Mouse (Mus musculus) liver, adult 2 months (tissue): ENCODE measurements at regions not wholly inside any gene's neighbourhood (a gene's known extent, or its start where the extent isn't known, plus 50 kb on each side); places are given as distances from the start of the nearest gene placed in this dataset.

Source experiments
- CTCF ChIP-seq: fragments of 200-500 bp; IDR thresholded peaks from 2 replicates; pipeline ENCODE4 v1.5.1; 2011; ENCODE audit warnings: low read depth, low read length, control low read depth
- POLR2A ChIP-seq: fragments of 200-500 bp; IDR thresholded peaks from 2 replicates; pipeline ENCODE4 v1.6.1; 2011; ENCODE audit warnings: low read length, control low read depth; ENCODE audit not compliant: insufficient read depth; ENCODE audit errors: extremely low read depth

DNA sequence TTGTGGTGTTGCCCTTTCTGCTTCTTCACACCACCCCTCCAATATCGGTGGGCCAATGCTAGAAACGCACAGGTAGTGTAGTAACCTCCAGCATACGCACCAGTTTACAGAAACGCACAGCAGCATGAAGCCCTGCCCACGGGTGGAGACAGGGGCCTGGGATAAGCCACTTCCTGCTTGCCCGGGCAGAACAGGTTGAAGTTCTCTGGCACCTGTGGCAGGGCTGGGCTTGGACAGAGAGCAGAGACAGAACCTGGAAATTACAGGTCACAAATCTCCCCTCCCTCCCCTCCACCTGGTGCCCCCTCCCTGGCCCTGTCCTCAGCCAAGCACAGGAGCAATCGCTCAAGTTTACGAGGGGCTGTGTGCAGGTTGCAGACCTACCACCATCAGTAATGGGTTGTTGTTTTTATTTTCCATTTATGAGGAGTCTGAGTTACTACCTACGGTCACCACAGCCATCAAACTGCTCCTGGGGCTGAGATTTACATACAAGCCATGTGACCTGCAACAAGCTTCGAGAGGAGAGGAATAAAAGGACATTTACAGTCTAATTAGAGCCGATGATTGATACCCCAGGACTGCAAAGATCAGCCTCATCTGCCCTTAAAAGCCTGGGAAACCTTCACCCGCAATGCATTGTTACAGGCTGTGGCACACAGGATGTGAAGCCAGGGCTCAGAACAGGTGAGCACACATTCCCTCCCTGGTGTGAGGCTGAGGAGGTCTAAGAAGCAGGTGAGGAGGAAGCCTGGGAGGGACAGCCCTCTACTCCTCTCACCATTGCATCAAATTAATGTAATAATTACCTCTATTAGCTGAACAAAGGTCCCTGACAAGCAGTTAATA lies 93.2 kb downstream of the Gm826 start:
- TF ChIP-seq CTCF (no peak), POLR2A (no peak)
